Mouse (Mus musculus) CH12.LX (cell line): ENCODE results near the gene Slc6a12. TPM values are rescaled to one million over a fixed set of nuclear protein-coding genes. Genes with fewer than 3 reads are reported as not detected.

ENCODE experiments used
- DNase-seq: peaks from one replicate; pipeline ENCODE4 v3.0.0-alpha.2; 2013; ENCODE audit errors: extremely low read depth
- H3K27ac ChIP-seq: 2 replicates; pipeline ENCODE4 v1.5.1; 2012; ENCODE audit warnings: low read depth, mild to moderate bottlenecking, control low read depth, moderate library complexity; ENCODE audit not compliant: insufficient read depth
- H3K27me3 ChIP-seq: replicated peaks from 2 replicates; pipeline ENCODE3; 2012; ENCODE audit warnings: inconsistent platforms
- H3K36me3 ChIP-seq, 2 experiments: replicated peaks in 1 of 2; 2 replicates each; pipeline versions ENCODE3 to v1.6.1; 2012; ENCODE audit warnings: inconsistent platforms in 1 of 2, low read length in 1 of 2, mild to moderate bottlenecking in 1 of 2, mixed read lengths in 1 of 2, moderate library complexity in 1 of 2; ENCODE audit not compliant: control insufficient read depth in 1 of 2, insufficient read depth in 1 of 2
- H3K4me1 ChIP-seq, 2 experiments: 2 replicates each; pipeline ENCODE4 v1.6.1; 2012; ENCODE audit warnings: inconsistent platforms in 1 of 2, moderate library complexity in 1 of 2; ENCODE audit not compliant: insufficient read depth in 2 of 2, control insufficient read depth in 1 of 2
- H3K4me2 ChIP-seq: 2 replicates; pipeline ENCODE4 v1.6.1; 2012; ENCODE audit warnings: low read depth, mild to moderate bottlenecking, control low read depth; ENCODE audit not compliant: poor library complexity, insufficient read depth, severe bottlenecking
- H3K4me3 ChIP-seq, 3 experiments: fragments of 150-350 bp in 1 of 3; sonication (generic) in 1 of 3; replicated peaks in 1 of 3; 2 replicates each; pipeline versions ENCODE3 to v1.5.1; 2011 to 2012; ENCODE audit warnings: low read depth in 2 of 3, low read length in 2 of 3, mild to moderate bottlenecking in 2 of 3, moderate library complexity in 2 of 3, control low read depth in 1 of 3, improper control_type of control experiment in 1 of 3, inconsistent platforms in 1 of 3, mixed read lengths in 1 of 3; ENCODE audit not compliant: poor library complexity in 1 of 3
- H3K79me2 ChIP-seq: replicated peaks from 2 replicates; pipeline ENCODE4 v1.6.1; 2012; ENCODE audit warnings: mild to moderate bottlenecking, moderate library complexity; ENCODE audit not compliant: control insufficient read depth, poor library complexity, insufficient read depth, severe bottlenecking; ENCODE audit errors: extremely low read depth
- H3K9ac ChIP-seq: 2 replicates; pipeline ENCODE4 v1.6.1; 2012; ENCODE audit warnings: low read depth, mild to moderate bottlenecking, control low read depth, moderate library complexity; ENCODE audit not compliant: insufficient read depth
- H3K9me3 ChIP-seq: replicated peaks from 2 replicates; pipeline ENCODE3; 2012; ENCODE audit warnings: low read length, inconsistent platforms, mixed read lengths
- CHD1 ChIP-seq: IDR thresholded peaks from 2 replicates; pipeline ENCODE4 v1.6.1; 2012; ENCODE audit warnings: low read depth, low read length, improper control_type of control experiment, inconsistent platforms
- E2F4 ChIP-seq: IDR thresholded peaks from 2 replicates; pipeline ENCODE4 v1.6.1; 2011; ENCODE audit warnings: low read depth, low read length, improper control_type of control experiment; ENCODE audit not compliant: insufficient replicate concordance
- ELF1 ChIP-seq: IDR thresholded peaks from 2 replicates; pipeline ENCODE4 v1.6.1; 2014; ENCODE audit warnings: low read depth, mild to moderate bottlenecking, inconsistent platforms, low read length, improper control_type of control experiment
- EP300 ChIP-seq: IDR thresholded peaks from 2 replicates; pipeline ENCODE4 v1.6.1; 2011; ENCODE audit warnings: low read length, improper control_type of control experiment
- ETS1 ChIP-seq: conservative IDR thresholded peaks from 2 replicates; pipeline ENCODE4 v1.6.1; 2012; ENCODE audit warnings: low read depth, mild to moderate bottlenecking, inconsistent platforms, low read length, improper control_type of control experiment, moderate library complexity
- GABPA ChIP-seq: IDR thresholded peaks from 2 replicates; pipeline ENCODE4 v1.6.1; 2012; ENCODE audit warnings: low read depth, low read length, improper control_type of control experiment, inconsistent platforms; ENCODE audit not compliant: insufficient replicate concordance
- IRF4 ChIP-seq: IDR thresholded peaks from 2 replicates; pipeline ENCODE4 v1.6.1; 2014; ENCODE audit warnings: low read depth, mild to moderate bottlenecking, inconsistent platforms, low read length, improper control_type of control experiment
- JUND ChIP-seq: conservative IDR thresholded peaks from 2 replicates; pipeline ENCODE4 v1.6.1; 2011; ENCODE audit warnings: low read depth, low read length, improper control_type of control experiment
- KAT2A ChIP-seq: IDR thresholded peaks from 2 replicates; pipeline ENCODE4 v1.6.1; 2012; ENCODE audit warnings: low read length, improper control_type of control experiment, inconsistent platforms; ENCODE audit not compliant: insufficient replicate concordance
- MAX ChIP-seq: IDR thresholded peaks from 2 replicates; pipeline ENCODE4 v1.6.1; 2011; ENCODE audit warnings: low read length, improper control_type of control experiment
- MAZ ChIP-seq: IDR thresholded peaks from 2 replicates; pipeline ENCODE4 v1.6.1; 2012; ENCODE audit warnings: low read depth, mild to moderate bottlenecking, inconsistent platforms, low read length, improper control_type of control experiment, moderate library complexity
- MXI1 ChIP-seq: IDR thresholded peaks from 2 replicates; pipeline ENCODE4 v1.6.1; 2011; ENCODE audit warnings: mild to moderate bottlenecking, low read depth, low read length, improper control_type of control experiment
- PAX5 ChIP-seq: IDR thresholded peaks from 2 replicates; pipeline ENCODE4 v1.6.1; 2012; ENCODE audit warnings: low read length, inconsistent platforms, mixed read lengths
- POLR2A ChIP-seq: IDR thresholded peaks from 2 replicates; pipeline ENCODE4 v1.6.1; 2011; ENCODE audit warnings: low read depth, mild to moderate bottlenecking, improper control_type of control experiment, low read length
- POLR2AphosphoS2 ChIP-seq: IDR thresholded peaks from 2 replicates; pipeline ENCODE4 v1.6.1; 2011; ENCODE audit warnings: low read depth, low read length, improper control_type of control experiment
- RCOR1 ChIP-seq: conservative IDR thresholded peaks from 2 replicates; pipeline ENCODE4 v1.6.1; 2012; ENCODE audit warnings: low read depth, mild to moderate bottlenecking, inconsistent platforms, low read length, improper control_type of control experiment
- SMC3 ChIP-seq: IDR thresholded peaks from 2 replicates; pipeline ENCODE4 v1.6.1; 2011; ENCODE audit warnings: low read depth, low read length, improper control_type of control experiment
- USF1 ChIP-seq: IDR thresholded peaks from 2 replicates; pipeline ENCODE4 v1.6.1; 2014; ENCODE audit warnings: low read depth, mild to moderate bottlenecking, inconsistent platforms, low read length, improper control_type of control experiment
- USF2 ChIP-seq: conservative IDR thresholded peaks from 2 replicates; pipeline ENCODE4 v1.6.1; 2011; ENCODE audit warnings: low read depth, low read length, improper control_type of control experiment
- ZC3H11A ChIP-seq: IDR thresholded peaks from 2 replicates; pipeline ENCODE4 v1.6.1; 2012; ENCODE audit warnings: low read depth, mild to moderate bottlenecking, inconsistent platforms, low read length, improper control_type of control experiment
- ZKSCAN1 ChIP-seq: IDR thresholded peaks from 2 replicates; pipeline ENCODE4 v1.6.1; 2012; ENCODE audit warnings: low read depth, inconsistent platforms, low read length, improper control_type of control experiment, borderline replicate concordance
- dilution Hi-C: fragments of 300-500 bp; cut with MboI; formaldehyde crosslinking; loops from 2 replicates; pipeline ENCODE4 v1.14.3; 2020; ENCODE audit warnings: low sequenced_read_pairs; ENCODE audit not compliant: extremely low pct_unique_long_range_greater_than_20kb, extremely low pct_ligation_motif_present
- in situ Hi-C: fragments of 300-500 bp; cut with MboI; formaldehyde crosslinking; loops from 3 replicates; pipeline ENCODE4 v1.14.3; 2019; ENCODE audit warnings: low sequenced_read_pairs, low pct_ligation_motif_present, low pct_unique_long_range_greater_than_20kb, mixed read lengths
- polyA plus RNA-seq: library from polyadenylated mRNA; unstranded; fragments of >175 nt; gene quantifications from 2 replicates; pipeline ENCODE4 v1.2.1, GENCODE M21; 2012; ENCODE audit warnings: low read depth; ENCODE audit not compliant: insufficient read length
- total RNA-seq, 2 experiments: library from RNA; depleted of rRNA; stranded (reverse); fragments of 300-350 nt in 1 of 2; fragments of >200 nt in 1 of 2; gene quantifications; 2 replicates each; pipeline ENCODE4 v1.2.3; 2012 to 2014

Slc6a12 gene
- total and polyA plus RNA-seq, 3 experiments: 0.55 to 2.5 (median 2.5) TPM

- no peaks in the 10 kb centered on the region for H3K9me3 ChIP-seq
- in situ Hi-C loops: no loop called here
- H3K9ac ChIP-seq: no peak overlapping the region
- no peaks in the 10 kb centered on the region for H3K36me3 ChIP-seq
- H3K4me1 ChIP-seq: peaks cover 0 to 11% of the 10 kb centered on the region in 2 experiments; a peak in 2 of 4 replicates
- DNase-seq: no peak
- TF ChIP-seq GABPA (no peak), USF1 (no peak), ZKSCAN1 (no peak), JUND (no peak), ELF1 (no peak), E2F4 (no peak), ZC3H11A (no peak), RCOR1 (no peak), SMC3 (no peak), MXI1 (no peak), ETS1 (no peak), KAT2A (no peak), POLR2AphosphoS2 (no peak), POLR2A (no peak), EP300 (no peak), MAZ (no peak), IRF4 (no peak)
- TF ChIP-seq, all 38 proteins: peak for 0
- Histone ChIP-seq H3K79me2 (no peaks in the 10 kb centered on the region), H3K4me3 (no peak overlapping the region), H3K4me2 (no peak overlapping the region), H3K27ac (no peak overlapping the region), H3K27me3 (peaks cover 94% of the 10 kb centered on the region)
- dilution Hi-C loops: no loop called here
Measured at GRCm38 (mm10) chr6:121380576-121380975, 37.7 kb downstream of the Slc6a12 start.

- in situ Hi-C loops (no loop called here), dilution Hi-C loops (no loop called here)
- no peak overlapping the region for H3K27ac ChIP-seq
- peaks cover 98% of the 10 kb centered on the region for H3K27me3 ChIP-seq
- TF ChIP-seq ZKSCAN1: no peak
- no peak for TF ChIP-seq USF2
- TF ChIP-seq PAX5: no peak
- no peak for TF ChIP-seq CHD1
- TF ChIP-seq SMC3: no peak
- TF ChIP-seq MAX: no peak
- no peak for TF ChIP-seq MAZ
- TF ChIP-seq GABPA: no peak
- no peak for TF ChIP-seq E2F4
- no peak overlapping the region for H3K4me2 ChIP-seq
- peaks cover 0 to 11% of the 10 kb centered on the region in 2 experiments; a peak in 2 of 4 replicates for H3K4me1 ChIP-seq
- H3K9ac ChIP-seq: no peak overlapping the region
- no peak for DNase-seq
- no peaks in the 10 kb centered on the region for H3K36me3 ChIP-seq
- H3K79me2 ChIP-seq: no peaks in the 10 kb centered on the region
- no peaks in the 10 kb centered on the region for H3K9me3 ChIP-seq
- no peak overlapping the region for H3K4me3 ChIP-seq
Measured at GRCm38 (mm10) chr6:121382071-121382470, 39.2 kb downstream of the Slc6a12 start.
